Mouse (Mus musculus) mouse trophoblast stem cell (cell line): Measurements from ENCODE around the gene Nme4.
"Not testable (repeated sequence)": the region's sequence is repeated elsewhere in the genome, so short reads cannot be mapped to it uniquely, and the experiment has no call there.

Source experiments
- in situ Hi-C, 2 experiments: fragments of 300-500 bp; cut with MseI, MboI; formaldehyde crosslinking; loops; 2 replicates in 1 of 2; 3 replicates in 1 of 2; pipeline ENCODE4 v1.15.1; 2025

Nme4 gene

GRCm38 (mm10) chr17:26095121-26095740 lies at the start of gene Nme4:
Nme4 (minus strand) TSS chr17:26095602.
- in situ Hi-C loops, result no loop called here

- in situ Hi-C loops, result no loop called here
Measured at GRCm38 (mm10) chr17:26143386-26143785, 48.0 kb upstream of the Nme4 start.

- in situ Hi-C loops, result no loop called here
Measured at GRCm38 (mm10) chr17:26142796-26143195, 47.4 kb upstream of the Nme4 start.

GRCm38 (mm10) chr17:26138901-26139381 lies 43.5 kb upstream of the Nme4 start:
- in situ Hi-C loops, result no loop called here

GRCm38 (mm10) chr17:26138239-26138836 lies 42.9 kb upstream of the Nme4 start, which contains the start of gene Axin1:
Axin1 (plus strand) TSS chr17:26138688.
- in situ Hi-C loops, result no loop called here

- in situ Hi-C loops, result no loop called here
Measured at GRCm38 (mm10) chr17:26137751-26138130, 42.3 kb upstream of the Nme4 start.

- in situ Hi-C loops, result no loop called here
Measured at GRCm38 (mm10) chr17:26137106-26137750, 41.8 kb upstream of the Nme4 start.

- in situ Hi-C loops, result no loop called here
Measured at GRCm38 (mm10) chr17:26131856-26132853, 36.8 kb upstream of the Nme4 start.

- in situ Hi-C loops, result no loop called here
Measured at GRCm38 (mm10) chr17:26131062-26131732, 35.8 kb upstream of the Nme4 start.

- in situ Hi-C loops, result no loop called here
Measured at GRCm38 (mm10) chr17:26125226-26125625, 29.8 kb upstream of the Nme4 start.

- in situ Hi-C loops, result no loop called here
Measured at GRCm38 (mm10) chr17:26124560-26124959, 29.2 kb upstream of the Nme4 start.

- in situ Hi-C loops, result no loop called here
Measured at GRCm38 (mm10) chr17:26123267-26123684, 27.9 kb upstream of the Nme4 start, which contains the start of gene Mrpl28. Mrpl28 (plus strand) TSS chr17:26123500.

- in situ Hi-C loops, result no loop called here
Measured at GRCm38 (mm10) chr17:26122431-26123140, 27.2 kb upstream of the Nme4 start.

GRCm38 (mm10) chr17:26119766-26120710 lies 24.6 kb upstream of the Nme4 start:
- in situ Hi-C loops, result no loop called here

- in situ Hi-C loops, result no loop called here
Measured at GRCm38 (mm10) chr17:26116503-26117258, 21.3 kb upstream of the Nme4 start.

- in situ Hi-C loops, result no loop called here
Measured at GRCm38 (mm10) chr17:26115956-26116487, 20.6 kb upstream of the Nme4 start.

GRCm38 (mm10) chr17:26115205-26115898 lies 19.9 kb upstream of the Nme4 start:
- in situ Hi-C loops, result no loop called here

- in situ Hi-C loops, result not testable (repeated sequence)
Measured at GRCm38 (mm10) chr17:26114461-26114860, 19.1 kb upstream of the Nme4 start.
